Mouse (Mus musculus): Measurements from ENCODE around the gene Gm3625.

Gm3625 gene

DNA sequence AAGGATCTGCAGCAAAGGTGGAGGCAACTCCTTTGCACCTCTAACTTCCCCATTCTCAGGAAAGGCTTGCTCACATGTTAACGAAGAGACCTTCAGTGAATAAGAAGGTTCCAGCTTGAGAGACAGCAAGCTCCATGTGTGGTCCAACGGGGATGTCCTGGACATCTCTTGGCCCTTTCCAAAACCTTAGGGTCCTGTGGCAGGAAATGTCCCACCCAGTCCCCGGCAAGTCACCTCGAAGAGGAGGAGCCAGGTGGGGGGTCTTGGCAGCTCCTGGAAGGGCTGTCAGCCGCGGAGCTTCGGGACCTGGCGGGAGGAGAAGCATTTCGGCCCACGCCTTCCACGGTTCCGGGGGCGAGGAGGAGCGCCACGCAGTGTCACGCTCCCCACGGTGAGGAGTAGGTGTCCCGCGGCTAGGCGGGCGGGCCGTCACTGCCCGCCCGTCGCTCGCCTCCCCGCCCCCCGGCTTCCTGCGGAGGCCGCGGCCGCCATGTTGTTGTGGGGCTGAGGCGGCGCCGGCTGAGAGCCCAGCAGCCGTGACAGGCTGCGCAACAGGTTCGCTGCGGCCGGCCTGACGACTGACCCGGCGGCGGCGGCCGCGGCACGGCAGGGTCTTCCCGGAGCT is at the start of gene Gm3625, which contains the start of gene Itsn2:
Gene Gm3625, minus strand, starts transcription at position 387 of the 625 bp plus-strand sequence.
Gene Itsn2, plus strand, starts transcription at position 98 of the 625 bp plus-strand sequence.
- peak; percentile 33 to 50 for DNase-seq (ENCODE audit: low spot score in 2 of 2)

DNA sequence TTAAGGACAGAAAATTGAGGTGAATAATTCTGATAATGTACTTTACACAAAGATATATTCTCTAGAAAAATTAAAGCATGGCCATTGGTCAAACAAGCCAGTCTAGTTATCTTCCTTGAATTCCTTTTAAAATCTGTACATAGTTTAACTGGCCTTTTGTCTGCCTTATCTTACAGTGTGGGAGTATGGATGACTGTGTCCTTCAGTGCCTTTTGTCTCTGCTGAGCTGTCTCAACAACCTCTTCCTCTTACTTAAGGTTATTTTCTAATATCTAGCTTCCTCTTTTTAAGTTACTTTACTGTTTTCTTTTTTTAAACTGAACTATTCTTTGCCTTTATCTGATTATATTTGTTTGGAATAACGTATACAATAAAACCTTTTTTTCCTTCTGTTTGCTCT is 48.0 kb upstream of the Gm3625 start:
- no peak for DNase-seq (ENCODE audit: low spot score in 2 of 2)

DNA sequence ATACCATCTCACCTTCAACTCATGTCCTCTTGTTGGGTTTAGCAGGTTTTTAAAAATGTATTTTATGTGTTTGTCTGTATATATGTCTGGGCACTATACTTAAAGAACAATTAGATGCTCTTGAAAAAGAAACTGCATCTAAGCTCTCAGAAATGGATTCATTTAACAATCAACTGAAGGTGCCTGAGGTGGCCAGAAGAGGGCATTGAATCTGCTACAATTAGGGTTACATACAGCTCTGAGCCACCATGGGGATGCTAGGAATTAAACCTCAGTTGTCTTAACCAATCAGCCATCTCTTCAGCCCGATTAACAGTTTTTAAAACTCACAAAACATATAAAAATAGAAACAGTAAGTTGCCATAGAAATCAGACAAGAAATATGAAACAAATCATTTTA is 45.7 kb upstream of the Gm3625 start:
- no peak for DNase-seq (ENCODE audit: low spot score in 2 of 2)

DNA sequence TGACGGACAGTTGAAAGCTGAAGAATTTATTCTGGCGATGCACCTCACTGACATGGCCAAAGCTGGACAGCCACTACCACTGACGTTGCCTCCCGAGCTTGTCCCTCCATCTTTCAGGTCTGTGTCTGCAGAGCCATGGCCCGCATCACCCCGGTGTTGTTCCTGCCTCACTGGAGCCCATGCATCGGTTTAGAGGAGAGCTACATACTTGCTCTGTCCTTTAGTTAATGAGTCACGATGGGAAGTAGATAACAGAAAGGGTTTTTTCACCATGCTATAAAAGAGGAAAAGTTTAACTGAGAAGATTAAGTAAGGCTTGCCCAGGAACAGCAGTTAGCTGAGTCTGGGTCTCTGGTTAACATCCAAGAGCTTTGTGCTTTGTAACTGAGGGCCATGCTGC is 40.2 kb upstream of the Gm3625 start:
- DNase-seq (ENCODE audit: low spot score in 2 of 2), result no peak

DNA sequence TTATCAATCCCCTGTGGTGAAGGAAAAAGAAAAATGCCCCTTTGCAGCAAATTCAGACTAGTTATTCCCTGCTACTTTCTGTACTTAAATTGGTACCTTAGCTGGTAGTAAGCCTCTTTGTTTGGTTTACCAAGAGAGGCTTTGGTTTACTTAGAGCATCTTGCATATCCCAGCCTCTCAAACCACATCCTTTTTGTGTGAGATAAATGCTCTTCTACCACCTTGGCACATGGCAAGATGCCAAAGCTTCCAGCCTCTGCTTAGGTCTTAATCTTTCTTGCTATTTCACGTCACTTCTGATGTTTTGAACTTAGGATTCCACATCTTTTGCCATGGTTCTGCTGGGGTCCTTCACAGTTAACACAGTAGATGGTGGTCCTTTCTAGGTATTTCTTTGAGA is 31.5 kb upstream of the Gm3625 start:
- no peak for DNase-seq (ENCODE audit: low spot score in 2 of 2)

DNA sequence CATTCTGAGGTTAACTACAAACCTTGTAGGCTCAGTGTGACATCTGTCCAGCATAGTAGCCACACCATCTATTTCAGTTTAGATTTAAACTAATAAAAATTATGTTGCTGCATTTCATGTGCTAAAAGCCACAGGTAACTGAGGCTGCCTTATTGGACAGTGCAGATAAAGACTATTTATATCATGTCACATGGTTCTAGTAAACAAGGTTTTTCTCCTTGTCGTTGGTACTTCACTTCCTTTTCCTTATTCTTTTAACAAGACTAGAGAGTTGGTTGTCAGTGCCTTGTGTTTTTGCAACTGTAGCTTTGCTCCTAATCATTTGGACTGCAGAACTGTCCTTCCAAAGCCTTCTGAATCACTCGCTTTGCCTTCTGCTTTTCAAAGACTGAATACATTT is 22.0 kb upstream of the Gm3625 start:
- DNase-seq (ENCODE audit: low spot score in 2 of 2), result no peak

DNA sequence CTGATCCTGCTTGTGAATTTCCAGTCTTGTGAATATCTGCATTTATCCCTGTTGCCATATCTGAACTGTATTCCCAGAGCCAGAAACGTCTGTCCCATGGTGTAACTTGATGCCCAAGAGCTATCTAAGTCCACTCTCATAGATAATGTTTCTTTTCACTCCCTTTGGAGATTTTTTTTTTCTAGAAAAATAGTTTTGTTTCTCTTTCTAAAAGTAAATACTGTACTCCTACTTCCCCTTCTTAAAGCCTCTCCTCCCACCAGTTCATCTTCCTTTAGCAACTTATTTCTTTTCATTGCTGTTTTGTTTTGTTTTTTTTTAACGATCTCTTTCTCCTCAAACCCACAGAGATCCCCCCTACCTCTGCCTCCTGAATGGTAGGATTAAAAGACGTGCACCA is 13.9 kb upstream of the Gm3625 start:
- DNase-seq (ENCODE audit: low spot score in 2 of 2), result no peak

DNA sequence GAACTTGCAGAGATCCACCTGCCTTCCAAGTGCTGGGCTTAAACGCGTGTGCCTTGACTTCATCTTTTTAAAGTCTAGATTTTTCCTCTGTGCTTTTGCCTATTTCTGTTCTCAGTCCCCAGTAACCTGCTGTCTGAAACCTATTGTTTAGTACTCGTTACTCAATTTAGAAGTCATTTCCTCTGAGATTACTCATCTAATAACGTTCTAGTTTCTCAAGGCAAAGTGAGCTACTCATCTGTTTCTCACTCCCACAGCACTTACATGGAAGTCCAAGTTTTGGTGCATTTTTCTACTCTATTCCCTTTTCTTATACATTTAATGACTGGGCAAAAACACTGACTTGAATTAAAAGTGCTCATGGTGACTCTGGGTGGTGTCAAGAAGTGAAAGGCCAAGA is 7.0 kb upstream of the Gm3625 start:
- no peak for DNase-seq (ENCODE audit: low spot score in 2 of 2)

DNA sequence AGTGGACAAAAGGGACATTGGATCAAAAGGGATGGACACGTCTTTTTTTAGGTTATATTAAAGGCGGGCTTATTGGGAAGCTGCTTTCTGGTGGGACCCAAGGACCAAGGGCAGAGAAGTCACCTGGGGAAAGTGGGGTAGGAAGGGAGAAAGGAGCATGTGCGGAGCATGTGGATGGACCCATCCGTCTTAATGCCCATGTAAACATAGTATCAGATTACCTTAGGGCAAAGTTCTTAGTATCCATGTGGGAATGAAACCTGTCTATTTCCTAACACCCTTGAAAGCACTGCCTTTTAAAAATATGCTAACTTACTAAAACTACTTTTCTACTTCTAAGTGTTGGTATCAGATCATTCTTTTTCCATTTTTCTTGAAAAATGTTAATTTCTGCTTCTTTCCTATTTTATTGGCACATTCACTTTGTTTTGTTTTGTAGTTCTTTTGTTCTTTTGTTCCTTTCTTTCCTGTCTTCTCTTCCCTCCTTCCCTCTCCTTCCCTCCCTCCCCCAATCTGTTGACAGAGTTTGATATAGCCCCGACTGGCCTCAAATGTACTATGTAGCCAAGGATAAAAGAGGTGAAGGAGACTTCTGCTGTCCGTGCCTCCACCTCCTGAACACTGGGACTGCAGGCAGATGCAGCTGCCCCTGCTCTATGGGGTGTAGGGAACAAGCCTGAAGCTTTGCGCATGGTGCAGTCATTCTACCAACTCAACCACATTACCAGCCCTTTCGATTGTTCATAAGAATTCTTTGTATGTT is 6.1 kb upstream of the Gm3625 start:
- no peak for DNase-seq (ENCODE audit: low spot score in 2 of 2)

DNA sequence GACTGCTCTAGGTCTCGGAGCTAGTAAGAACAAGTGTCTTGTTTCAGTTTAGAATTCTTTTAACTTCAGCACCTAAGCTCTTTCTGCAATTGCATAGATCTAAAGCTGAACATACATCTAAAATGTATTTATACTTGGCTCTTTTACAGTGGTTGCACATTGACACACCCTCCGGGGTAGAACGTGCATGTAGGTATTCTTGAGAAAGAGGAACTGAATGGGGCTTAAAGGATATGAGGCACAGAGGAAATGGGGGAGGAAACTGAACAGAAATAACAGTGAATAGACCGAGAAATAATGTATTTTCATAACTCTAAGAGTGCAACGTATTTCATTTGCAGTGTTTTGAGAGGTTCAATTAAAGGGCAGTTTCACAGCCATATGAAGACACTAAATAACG is 2.3 kb upstream of the Gm3625 start:
- DNase-seq (ENCODE audit: low spot score in 2 of 2), result no peak

DNA sequence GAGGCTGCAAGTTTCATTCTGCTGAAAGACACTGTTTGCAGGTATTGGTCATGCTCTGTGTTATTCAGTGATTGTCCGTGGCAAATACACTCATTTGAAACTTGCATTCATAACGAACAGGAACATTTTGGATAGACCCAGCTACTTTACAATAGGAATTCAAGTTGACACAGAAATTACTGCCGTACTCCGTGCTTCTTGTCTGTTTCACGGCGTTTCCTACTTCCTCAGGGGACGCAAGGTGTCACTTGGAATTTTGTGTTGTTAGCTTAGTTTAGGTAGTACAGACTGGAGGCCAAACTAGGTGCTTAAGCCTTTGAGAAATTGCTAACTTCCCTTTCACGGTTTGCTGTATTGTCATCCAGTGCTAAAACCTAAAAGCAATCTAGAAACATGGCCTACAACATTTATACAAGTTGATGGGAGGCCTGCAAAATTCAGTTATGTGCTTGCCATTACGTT is 1.2 kb upstream of the Gm3625 start:
- DNase-seq (ENCODE audit: low spot score in 2 of 2), result no peak

DNA sequence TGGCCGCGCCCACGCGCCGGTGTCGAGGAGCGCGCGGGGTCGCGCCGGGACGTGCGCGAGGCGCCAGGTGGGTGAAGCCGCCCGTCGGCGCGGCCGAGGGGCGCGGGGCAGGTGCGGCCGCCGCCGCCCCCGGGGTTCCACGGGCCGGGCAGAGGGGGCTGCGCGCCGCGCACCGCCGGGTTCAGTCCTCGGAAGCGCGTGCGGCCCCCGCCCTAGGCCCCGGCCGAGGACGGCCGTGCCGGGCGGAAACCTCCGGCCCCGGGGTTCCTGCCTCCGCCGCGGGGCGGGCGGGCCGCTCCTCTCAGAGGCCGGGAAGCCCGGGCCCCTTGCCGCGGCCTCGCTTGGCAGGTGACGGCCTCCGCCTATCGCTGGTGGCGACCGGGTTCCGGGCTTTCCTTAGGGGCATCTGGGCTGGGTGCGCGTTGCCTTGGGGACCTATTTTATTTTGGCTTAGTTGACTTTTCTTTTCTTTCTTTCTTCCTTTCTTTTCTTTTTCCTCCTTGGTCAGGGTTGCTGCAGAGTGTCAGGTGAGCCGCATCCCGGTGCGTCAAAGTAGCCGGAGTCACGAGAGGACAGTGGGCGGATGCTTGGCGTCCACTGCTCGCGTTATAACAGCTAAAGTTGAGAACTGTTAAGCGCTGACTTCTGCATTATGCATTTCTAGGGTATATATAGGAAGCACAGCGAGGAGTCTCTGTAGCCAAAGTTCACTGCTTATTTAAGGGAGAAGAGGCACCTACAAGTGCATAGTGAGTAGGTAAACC is 621 bp upstream of the Gm3625 start:
- DNase-seq (ENCODE audit: low spot score in 2 of 2), result peak in 1 of 2 experiments; percentile 15

DNA sequence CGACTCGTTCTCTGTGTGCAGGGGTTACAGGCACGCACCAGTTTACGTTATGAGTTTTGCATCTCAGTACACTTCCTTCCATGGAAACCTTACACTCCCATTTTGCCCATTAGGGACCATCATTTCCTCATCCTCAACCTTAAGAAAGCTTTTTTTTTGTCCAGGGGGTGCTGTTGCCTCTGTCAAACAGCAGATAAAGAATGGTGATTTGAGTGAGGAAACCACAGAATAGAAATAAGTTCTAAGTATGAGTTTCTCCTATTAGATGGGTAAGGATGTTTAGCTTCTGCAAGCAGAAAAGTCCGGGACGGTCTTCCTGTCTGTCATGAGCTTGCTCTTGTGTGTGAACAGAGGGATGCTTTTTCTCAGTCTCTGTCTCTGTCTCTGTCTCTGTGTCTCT is 702 bp downstream of the Gm3625 start:
- DNase-seq (ENCODE audit: low spot score in 2 of 2), result no peak

DNA sequence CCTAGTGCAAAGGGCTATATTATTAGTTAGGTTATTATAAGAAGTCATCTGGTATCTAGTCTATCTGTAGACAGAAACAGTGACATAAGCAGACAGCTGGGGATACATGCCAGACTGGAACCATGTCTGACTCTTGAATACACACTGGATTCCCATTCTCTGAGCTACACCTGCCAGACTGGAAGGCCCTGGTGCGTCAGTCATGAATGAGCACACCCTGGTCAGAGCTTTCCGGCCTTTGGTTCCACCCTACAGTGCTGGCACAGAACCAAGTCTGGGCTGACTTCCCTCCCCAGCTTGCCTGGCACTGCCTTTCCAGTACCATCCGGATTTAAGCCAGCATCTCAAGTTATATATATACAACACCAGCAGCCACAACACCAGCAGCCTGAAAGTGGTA is 4.1 kb downstream of the Gm3625 start:
- DNase-seq (ENCODE audit: low spot score in 2 of 2), result no peak

DNA sequence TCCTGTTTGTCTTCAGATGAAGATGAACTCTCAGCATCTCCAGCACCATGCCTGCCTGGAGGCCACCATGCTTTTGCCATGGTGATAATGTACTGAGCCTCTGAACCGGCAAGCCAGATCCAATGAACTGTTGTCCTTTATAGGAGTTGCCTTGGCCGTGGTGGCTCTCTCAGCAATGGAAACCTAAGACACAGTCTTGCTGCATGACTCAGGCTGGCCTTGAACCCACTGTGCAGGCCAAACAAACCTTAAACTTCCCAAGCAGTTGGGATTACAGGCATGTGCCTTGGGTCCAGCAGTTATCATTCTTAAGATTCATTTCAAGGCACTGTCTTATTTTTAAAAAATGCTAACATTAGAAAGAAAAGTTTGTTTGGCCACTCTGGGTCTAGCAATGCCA is 4.9 kb downstream of the Gm3625 start:
- no peak for DNase-seq (ENCODE audit: low spot score in 2 of 2)

DNA sequence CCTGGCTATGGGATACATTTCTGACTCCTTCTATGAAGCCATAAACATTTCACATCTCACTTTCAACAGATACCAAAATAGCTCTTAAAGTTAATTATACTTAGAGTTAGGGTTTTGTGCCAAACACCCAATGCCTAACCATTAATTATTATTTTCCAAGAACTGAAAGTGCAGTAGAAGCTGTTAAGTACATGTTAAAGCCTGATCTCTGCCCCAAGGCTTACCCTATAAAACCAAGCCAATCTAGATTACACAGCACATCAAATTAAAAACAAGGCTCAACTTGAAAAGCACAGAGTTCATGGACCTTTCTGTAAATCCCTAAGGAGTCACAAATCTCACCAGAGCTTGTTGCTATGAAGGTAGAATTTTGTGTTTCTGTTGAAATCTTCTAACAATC is 10.4 kb downstream of the Gm3625 start:
- DNase-seq (ENCODE audit: low spot score in 2 of 2), result no peak

DNA sequence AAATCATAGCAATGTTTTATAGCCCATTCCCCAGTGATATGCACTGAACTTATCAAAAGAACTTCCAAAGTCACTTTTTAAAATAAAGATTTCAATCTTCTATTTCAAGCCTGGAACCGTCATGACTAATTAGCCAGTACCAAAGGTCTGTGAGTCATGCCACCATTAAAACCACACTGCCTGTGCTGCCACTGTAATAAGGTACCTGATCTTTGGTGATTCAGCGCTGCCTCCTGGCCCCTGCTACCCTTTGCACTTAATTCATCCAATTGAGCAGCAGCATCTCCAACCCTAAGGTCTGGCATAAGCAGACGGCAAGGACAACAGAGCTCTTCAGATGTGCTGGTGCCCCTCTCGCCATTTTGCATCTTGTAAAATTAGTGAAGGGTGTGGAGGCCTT is 18.7 kb downstream of the Gm3625 start:
- DNase-seq (ENCODE audit: low spot score in 2 of 2), result no peak

DNA sequence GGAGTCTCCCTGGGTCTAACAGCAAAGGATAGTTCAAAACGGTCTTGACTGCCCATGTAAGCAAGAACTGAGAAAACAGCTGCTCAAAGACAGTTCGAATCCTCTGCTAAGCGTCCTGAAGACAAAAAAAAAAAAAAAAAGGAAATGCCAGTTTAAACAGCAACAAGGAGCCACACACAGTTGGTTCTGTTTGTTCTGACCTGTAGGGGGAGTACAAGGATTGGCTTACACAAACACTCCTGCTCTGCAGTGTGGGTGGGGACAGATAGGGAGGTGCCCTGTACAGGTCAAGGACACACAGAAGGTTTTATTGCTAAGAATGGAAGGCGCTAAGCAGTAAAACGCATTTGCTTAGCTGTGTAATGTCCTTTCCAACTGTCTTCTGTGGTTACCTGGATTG is 20.9 kb downstream of the Gm3625 start:
- DNase-seq (ENCODE audit: low spot score in 2 of 2), result no peak

DNA sequence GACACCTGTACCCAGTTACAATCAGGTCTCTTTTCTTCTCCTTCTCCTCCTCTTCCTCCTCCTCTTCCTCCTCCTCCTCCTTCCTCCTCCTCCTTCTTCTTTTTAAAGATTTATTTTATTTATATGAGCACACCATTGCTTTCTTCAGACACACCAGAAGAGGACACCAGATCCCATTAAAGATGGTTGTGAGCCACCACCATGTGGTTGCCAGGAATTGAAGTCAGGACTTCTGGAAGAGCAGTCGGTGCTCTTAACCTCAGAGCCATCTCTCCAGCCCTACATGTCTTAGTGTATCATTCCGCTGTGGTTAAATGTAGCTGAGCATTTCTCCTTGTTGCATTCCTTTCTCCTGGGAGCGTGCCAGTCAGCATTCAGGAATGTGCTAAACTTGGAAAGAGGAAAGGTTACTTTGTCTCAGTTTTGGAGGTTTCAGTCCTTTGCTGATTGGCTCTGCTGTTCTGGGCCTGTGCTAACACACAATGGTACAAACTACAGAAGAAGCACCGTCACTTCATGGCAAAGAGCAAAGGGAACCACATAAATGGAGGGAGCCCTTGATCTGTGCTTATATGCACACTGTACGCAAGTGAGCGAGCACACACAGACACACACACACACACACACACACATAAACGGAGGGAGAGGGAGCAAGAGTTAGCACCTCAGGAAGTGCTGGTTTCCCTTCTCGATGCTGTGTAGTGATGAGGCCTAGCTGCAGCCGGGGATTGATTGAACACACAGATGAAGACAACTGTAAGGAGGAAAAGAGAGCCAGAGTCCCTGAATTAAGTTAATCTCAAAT is 34.0 kb downstream of the Gm3625 start:
- no peak for DNase-seq (ENCODE audit: low spot score in 2 of 2)

DNA sequence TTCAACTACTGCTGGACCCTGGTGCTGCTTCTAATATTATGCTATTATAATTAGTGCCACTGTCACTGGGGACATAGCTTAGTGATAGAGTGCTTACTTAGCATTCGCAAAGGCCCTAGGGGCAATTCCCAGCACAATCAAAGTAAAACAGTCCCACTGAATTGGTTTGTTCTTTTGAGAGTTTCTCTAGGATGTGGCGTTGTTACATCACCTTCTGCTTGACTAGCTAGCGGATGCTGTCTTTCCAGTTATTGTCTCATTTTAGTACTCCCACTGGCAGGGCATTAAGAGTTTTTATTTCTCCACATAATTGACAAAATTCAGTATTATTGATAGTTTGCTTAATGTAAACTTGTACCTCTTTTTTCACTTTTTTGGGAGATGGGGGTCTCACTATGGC is 34.7 kb downstream of the Gm3625 start:
- DNase-seq (ENCODE audit: low spot score in 2 of 2), result no peak

DNA sequence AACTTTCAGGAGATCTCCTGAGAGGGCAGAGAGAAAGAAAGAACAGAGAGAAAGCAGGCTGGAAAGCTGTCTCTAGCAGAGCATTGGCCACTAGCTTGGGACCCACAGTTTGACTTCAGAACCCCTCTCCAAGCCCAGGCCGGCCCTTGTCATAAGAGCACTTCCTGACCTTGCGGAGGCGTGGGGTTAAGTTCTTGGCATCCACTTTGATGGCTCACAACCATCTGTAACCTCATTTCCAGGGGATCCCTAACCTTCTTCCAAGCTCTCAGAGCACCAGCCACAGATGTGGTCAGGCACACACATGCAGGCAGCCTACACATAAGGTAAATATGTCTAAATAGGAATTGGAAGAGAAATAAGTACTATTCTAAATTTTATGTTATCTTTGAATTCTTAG is 35.3 kb downstream of the Gm3625 start:
- no peak for DNase-seq (ENCODE audit: low spot score in 2 of 2)

DNA sequence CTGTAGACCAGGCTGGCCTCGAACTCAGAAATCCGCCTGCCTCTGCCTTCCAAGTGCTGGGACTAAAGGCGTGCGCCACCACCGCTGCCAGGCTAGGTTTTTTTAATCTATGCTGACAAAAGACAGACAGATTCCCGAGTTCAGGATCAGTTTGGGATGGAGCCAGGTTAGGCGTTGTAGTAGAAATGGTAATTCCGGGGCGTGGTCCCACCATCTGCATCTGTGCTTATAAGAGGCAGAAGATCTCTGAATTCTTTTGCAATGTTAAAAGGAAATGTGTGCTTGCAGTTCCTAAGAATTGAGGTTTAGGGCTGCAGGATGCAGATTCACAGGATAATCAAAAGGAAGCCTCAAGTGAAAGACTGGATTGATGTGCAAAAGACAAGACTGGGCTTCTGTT is 35.8 kb downstream of the Gm3625 start:
- DNase-seq (ENCODE audit: low spot score in 2 of 2), result no peak
